Mouse (Mus musculus): ENCODE measurements around the gene Pet100. TPM values are rescaled to one million over a fixed set of nuclear protein-coding genes. Genes with fewer than 3 reads are reported as not detected.

Gene Pet100
- polyA plus RNA-seq (2021; fragmentation: Nextera tagmentation): 129 and 140 TPM in 2 replicates
- long read RNA-seq, experiment 1, transcript Pet100-201 (4 exons, 1,193 nt): major isoform, 32 of 37 reads
- long read RNA-seq, experiment 1, partial matches to known transcripts: 0 of 37 reads
- long read RNA-seq, experiment 1, other reads (novel, unspliced or antisense): 2 of 37 reads
- long read RNA-seq, experiment 2, transcript Pet100-201 (4 exons, 1,193 nt): major isoform, 71 of 78 reads
- long read RNA-seq, experiment 2, partial matches to known transcripts: 0 of 78 reads
- long read RNA-seq, experiment 2, other reads (novel, unspliced or antisense): 4 of 78 reads

DNA sequence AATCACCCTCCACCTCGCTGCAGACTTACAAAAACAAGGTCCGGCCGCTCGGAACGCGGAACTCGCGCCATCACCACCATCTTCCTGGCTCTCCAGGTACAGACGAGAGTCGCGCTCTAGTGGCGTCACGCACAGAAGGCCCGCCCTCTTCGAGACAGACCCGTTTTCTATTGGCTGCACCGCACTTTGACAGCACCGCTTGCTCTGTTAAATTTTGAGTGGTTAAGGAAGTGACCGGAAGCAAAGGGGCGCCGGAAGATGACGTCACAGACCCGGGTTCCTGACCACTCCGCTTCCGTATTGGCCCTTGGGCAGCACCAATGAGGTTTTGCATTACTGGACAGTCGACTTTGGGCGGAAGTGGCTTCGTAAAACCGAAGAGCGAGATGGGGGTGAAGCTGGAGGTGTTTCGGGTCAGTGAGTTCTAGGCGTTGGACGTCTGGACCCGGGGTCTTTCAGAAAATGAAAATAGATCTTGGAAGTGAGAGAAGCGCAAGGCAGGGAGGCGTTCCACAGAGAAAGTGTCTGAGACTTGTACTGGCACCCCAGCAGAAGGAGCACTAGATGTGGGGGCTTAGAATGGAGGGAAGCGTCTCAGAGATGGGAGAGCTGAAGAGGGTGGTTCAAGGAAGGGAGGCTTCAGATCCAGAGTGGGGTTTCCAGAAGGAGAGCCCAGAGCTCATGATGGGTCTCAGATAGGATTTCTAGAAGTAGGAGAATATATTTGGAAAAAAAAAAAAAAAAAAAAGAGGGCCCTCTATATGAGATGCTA is at the start of gene Pet100, which contains the start of gene Xab2:
TSS of gene Pet100 (plus strand) at position 350 of the 772 bp plus-strand sequence.
TSS of gene Xab2 (minus strand) at position 118 of the 772 bp plus-strand sequence.

DNA sequence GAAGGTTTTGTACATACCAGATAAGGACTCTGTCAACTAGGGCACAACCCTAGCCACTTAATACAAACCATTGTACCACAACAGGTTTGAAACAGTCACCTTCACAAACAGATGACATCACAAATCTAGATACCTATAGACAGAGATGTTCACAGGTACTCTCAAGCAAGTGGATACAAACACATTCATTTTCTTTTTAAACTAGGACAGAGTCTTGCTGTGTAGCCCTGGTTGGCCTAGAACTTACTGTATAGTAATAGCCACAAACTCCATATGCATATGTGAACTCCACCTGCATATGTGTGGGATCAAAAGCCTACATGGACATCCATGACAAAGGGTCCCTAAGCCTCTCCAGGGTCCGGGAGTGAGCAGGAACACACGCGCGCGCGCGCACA is 34.4 kb upstream of the Pet100 start, which contains the start of gene Camsap3:
TSS of gene Camsap3 (plus strand) at position 301 of the 398 bp plus-strand sequence.

GRCm38 (mm10) chr8:3625445-3625844 is 4.1 kb downstream of the Pet100 start, which contains the start of gene Pcp2:
TSS of gene Pcp2 (minus strand) at chr8:3625545.

GRCm38 (mm10) chr8:3630647-3631477 is 9.5 kb downstream of the Pet100 start, which contains the start of gene Stxbp2:
TSS of gene Stxbp2 (plus strand) at chr8:3630955.

GRCm38 (mm10) chr8:3655526-3655925 is 34.2 kb downstream of the Pet100 start, which contains the start of gene Retn:
TSS of gene Retn (plus strand) at chr8:3655770.

DNA sequence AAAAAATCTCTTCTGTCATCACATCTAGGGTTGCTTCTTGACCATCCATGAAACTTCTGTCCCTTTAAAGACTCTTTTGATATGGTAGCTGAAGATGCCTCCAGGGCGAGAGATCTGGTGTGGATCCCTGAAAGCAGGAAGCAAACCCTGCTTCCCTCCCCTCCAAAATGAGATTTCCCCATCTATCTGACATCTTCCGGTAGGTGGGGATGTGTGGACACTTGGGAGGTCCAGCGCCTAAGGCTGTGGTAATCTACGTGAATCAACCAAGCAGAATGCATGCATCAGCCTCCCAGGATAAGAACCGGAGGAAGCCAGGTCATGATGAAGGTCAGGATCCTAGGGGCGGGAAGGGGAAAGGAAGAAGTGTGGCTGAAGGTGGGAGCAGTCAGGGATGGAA is 44.2 kb downstream of the Pet100 start, which contains the start of gene Mcemp1:
TSS of gene Mcemp1 (plus strand) at position 248 of the 400 bp plus-strand sequence.

DNA sequence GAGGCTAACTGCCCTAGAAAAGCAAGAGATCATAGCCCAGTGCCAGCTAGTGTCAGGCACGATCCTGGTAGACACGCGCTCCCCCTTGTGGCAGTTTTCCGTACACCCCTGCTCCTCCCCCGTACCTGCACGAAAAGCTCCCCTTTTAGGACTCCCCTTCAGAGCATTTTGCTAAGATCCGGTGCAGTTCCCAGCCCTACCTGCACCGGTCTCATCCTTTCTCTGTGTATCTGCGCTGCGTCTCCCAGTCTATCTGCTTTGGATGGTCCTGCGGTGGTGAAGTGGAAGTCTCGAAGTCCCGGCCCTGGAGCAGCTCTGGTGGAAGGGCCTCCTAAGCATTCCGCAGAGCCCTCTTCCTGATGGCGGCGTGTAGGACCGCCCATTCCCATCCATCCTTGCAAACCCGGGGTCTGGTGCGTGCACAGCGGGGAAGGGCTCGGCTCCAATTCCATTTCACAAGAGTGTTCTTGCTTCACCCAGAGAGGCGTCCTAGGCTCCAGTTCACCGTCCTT is 50.7 kb downstream of the Pet100 start, which contains the start of gene Fcor:
TSS of gene Fcor (minus strand) at position 383 of the 512 bp plus-strand sequence.

Other genes with a start within 250 kb of the Pet100 start
- gene Arhgef18, start 228.5 kb upstream of the Pet100 start, polyA plus RNA-seq (2021; fragmentation: Nextera tagmentation): 4.1 and 6.3 TPM in 2 replicates
- gene Pex11g, start 153.9 kb upstream of the Pet100 start, polyA plus RNA-seq (2021; fragmentation: Nextera tagmentation): 1.1 and 1.6 TPM in 2 replicates
- 0.06 TPM in 1 of 2 replicates, not detected in the other for gene Tex45, start 150.7 kb upstream of the Pet100 start, polyA plus RNA-seq (2021; fragmentation: Nextera tagmentation)
- gene Zfp358, start 128.4 kb upstream of the Pet100 start, polyA plus RNA-seq (2021; fragmentation: Nextera tagmentation): 8.2 and 24.2 TPM in 2 replicates
- 37.8 and 71.3 TPM in 2 replicates for gene Mcoln1, start 121.1 kb upstream of the Pet100 start, polyA plus RNA-seq (2021; fragmentation: Nextera tagmentation)
- 10.3 and 13.0 TPM in 2 replicates for gene Pnpla6, start 106.2 kb upstream of the Pet100 start, polyA plus RNA-seq (2021; fragmentation: Nextera tagmentation)
- gene C330021F23Rik, start 53.6 kb upstream of the Pet100 start, polyA plus RNA-seq (2021; fragmentation: Nextera tagmentation): 0.14 and 0.26 TPM in 2 replicates
- 5.9 and 11.8 TPM in 2 replicates for gene Camsap3, start 34.3 kb upstream of the Pet100 start, polyA plus RNA-seq (2021; fragmentation: Nextera tagmentation)
- gene Xab2, start 232 bp upstream of the Pet100 start, polyA plus RNA-seq (2021; fragmentation: Nextera tagmentation): 21.7 and 27.5 TPM in 2 replicates
- 0.61 TPM in 1 of 2 replicates, not detected in the other for gene Pcp2, start 4.0 kb downstream of the Pet100 start, polyA plus RNA-seq (2021; fragmentation: Nextera tagmentation)
- 10.6 and 12.6 TPM in 2 replicates for gene Stxbp2, start 9.4 kb downstream of the Pet100 start, polyA plus RNA-seq (2021; fragmentation: Nextera tagmentation)
- gene Retn, start 34.2 kb downstream of the Pet100 start, polyA plus RNA-seq (2021; fragmentation: Nextera tagmentation): 1.0 and 1.8 TPM in 2 replicates
- gene Mcemp1, start 44.2 kb downstream of the Pet100 start, polyA plus RNA-seq (2021; fragmentation: Nextera tagmentation): 0.24 TPM in 1 of 2 replicates, not detected in the other
- 50.2 and 52.3 TPM in 2 replicates for gene Fcor, start 50.8 kb downstream of the Pet100 start, polyA plus RNA-seq (2021; fragmentation: Nextera tagmentation)
- 22.8 and 24.6 TPM in 2 replicates for gene Trappc5, start 54.8 kb downstream of the Pet100 start, polyA plus RNA-seq (2021; fragmentation: Nextera tagmentation)
- 0.05 TPM in 1 of 2 replicates, not detected in the other for gene Fcer2a, start 72.6 kb downstream of the Pet100 start, polyA plus RNA-seq (2021; fragmentation: Nextera tagmentation)
- 0.33 TPM in 1 of 2 replicates, not detected in the other for gene Clec4g, start 99.1 kb downstream of the Pet100 start, polyA plus RNA-seq (2021; fragmentation: Nextera tagmentation)
- gene Cd209a, start 127.4 kb downstream of the Pet100 start, polyA plus RNA-seq (2021; fragmentation: Nextera tagmentation): 3.2 and 3.4 TPM in 2 replicates
- 0.11 TPM in 1 of 2 replicates, not detected in the other for gene Cd209e, start 232.8 kb downstream of the Pet100 start, polyA plus RNA-seq (2021; fragmentation: Nextera tagmentation)

Measured in left cerebral cortex, adult 6 months (tissue).